Mouse (Mus musculus) myocyte (in vitro differentiated cells): ENCODE measurements around the gene Tmem11.

Experiments
- MYOG ChIP-seq, 3 experiments: IDR thresholded peaks; one replicate each; pipeline ENCODE4 v1.6.1; 2011; ENCODE audit warnings: control low read depth in 2 of 3, low read depth in 2 of 3, mild to moderate bottlenecking in 2 of 3; ENCODE audit not compliant: insufficient read length in 2 of 3, control insufficient read depth in 1 of 3, insufficient read depth in 1 of 3
- POLR2A ChIP-seq: IDR thresholded peaks from one replicate; pipeline ENCODE4 v1.6.1; 2011; ENCODE audit warnings: low read depth, mild to moderate bottlenecking, control low read depth, moderate library complexity; ENCODE audit not compliant: insufficient read length
- SRF ChIP-seq: IDR thresholded peaks from one replicate; pipeline ENCODE4 v1.6.1; 2011; ENCODE audit warnings: low read depth; ENCODE audit not compliant: control insufficient read depth, insufficient read length
- USF1 ChIP-seq: IDR thresholded peaks from one replicate; pipeline ENCODE4 v1.6.1; 2011; ENCODE audit warnings: low read depth, mild to moderate bottlenecking, control low read depth, moderate library complexity

DNA sequence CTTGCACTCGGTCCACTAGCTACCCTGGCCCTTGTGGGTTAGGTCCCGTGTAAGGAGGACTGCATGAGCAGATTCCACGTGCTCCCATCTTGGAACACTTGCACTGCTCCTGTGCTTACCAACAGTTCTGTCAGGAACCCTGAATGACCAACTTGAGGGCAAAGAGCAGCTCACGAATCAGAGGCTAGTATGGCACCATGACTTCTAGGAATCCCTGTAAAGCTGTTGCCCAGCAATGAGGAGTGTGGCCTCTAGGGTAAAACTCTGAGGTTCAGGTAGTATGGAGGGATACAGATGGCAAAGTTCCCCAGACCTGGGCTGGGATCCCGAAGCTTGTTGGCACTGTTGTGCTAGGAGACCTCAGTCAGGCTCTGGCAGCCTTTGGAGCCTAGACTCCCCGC is 24.6 kb upstream of the Tmem11 start:
- TF ChIP-seq POLR2A (no peak), SRF (no peak), MYOG (IDR thresholded peaks at IDR 0.05; ENCODE audit: control insufficient read depth in 1 of 3, insufficient read depth in 1 of 3, insufficient read length in 2 of 3, low read depth in 2 of 3) (no peak), USF1 (no peak)
